Comparison of ENCODE assay signal across 9 mouse cellular contexts in genomic region chr11:94471740-94472584, GRCm38 (mm10). TPM values are rescaled to one million over a fixed set of nuclear protein-coding genes. Genes with fewer than 3 reads are reported as not detected.
DNase-seq lines count a peak whose midpoint lies in the region; ATAC-seq and TF ChIP-seq lines count a peak whose summit lies in the region.
"Had no signal": no experiment of that assay in that cellular context is flagged by ENCODE, and none has a peak within 500 bp of the region (broad histone marks: within the 10 kb centered on the region; RNA-seq: fewer than 3 reads in every experiment).

No protein-coding gene starts in this region.

- peak; percentile 43 for DNase-seq in cerebellum, adult 9-10 months
- no peak for DNase-seq in cerebellum, adult 11 months
- no peak for DNase-seq in lung, adult 18-20 months
- no peak for DNase-seq in lung, postnatal 14 days
- no peak for DNase-seq in frontal cortex, postnatal 10 days (ENCODE audit: low spot score in 2 of 2)
- DNase-seq: heart, adult 2 months had no signal

- WGBS in lung, embryonic 15.5 days: 8% methylated on average over 17 of the region's 17 CpGs
- 14% methylated on average over 16 of the region's 17 CpGs for WGBS in intestine, embryonic 16.5 days
- WGBS in small intestine, adult 2 months: 22% methylated on average over 17 of the region's 17 CpGs

- no peaks in the 10 kb centered on the region for H3K36me3 ChIP-seq in lung, embryonic 15.5 days
- no peaks in the 10 kb centered on the region for H3K36me3 ChIP-seq in intestine, embryonic 16.5 days (ENCODE audit: control insufficient read depth, insufficient read depth, low read length)
- no peaks in the 10 kb centered on the region for H3K36me3 ChIP-seq in small intestine, adult 2 months (ENCODE audit: control insufficient read depth, insufficient read depth, low read length)

- peaks cover 54% of the 10 kb centered on the region for H3K27me3 ChIP-seq in lung, embryonic 15.5 days
- peaks cover 31% of the 10 kb centered on the region for H3K27me3 ChIP-seq in intestine, embryonic 16.5 days (replicated peaks; ENCODE audit: control insufficient read depth, insufficient read depth, low read length)
- peaks cover 49% of the 10 kb centered on the region for H3K27me3 ChIP-seq in small intestine, adult 2 months (ENCODE audit: control insufficient read depth, insufficient read depth, low read length)

- H3K4me3 ChIP-seq in lung, embryonic 15.5 days: peak overlapping the region; percentile 71
- H3K4me3 ChIP-seq in intestine, embryonic 16.5 days (ENCODE audit: low read length): peak overlapping the region; percentile 73
- H3K4me3 ChIP-seq in small intestine, adult 2 months (ENCODE audit: low read depth, low read length): peak overlapping the region; percentile 56

- peak overlapping the region; percentile 69 for H3K9ac ChIP-seq in lung, embryonic 15.5 days
- peak overlapping the region; percentile 84 for H3K9ac ChIP-seq in intestine, embryonic 16.5 days (ENCODE audit: low read depth, low read length)

- TF ChIP-seq CTCF in small intestine, adult 2 months (IDR thresholded peaks at IDR 0.05; ENCODE audit: extremely low read depth, insufficient read length, insufficient replicate concordance, low read depth, low read length): no peak

- peak overlapping the region; percentile 44 for H3K27ac ChIP-seq in lung, embryonic 15.5 days
- no peak overlapping the region; the same call in 1 of the 2 replicates for H3K27ac ChIP-seq in intestine, embryonic 16.5 days (ENCODE audit: low read length)
- no peak overlapping the region for H3K27ac ChIP-seq in small intestine, adult 2 months (ENCODE audit: insufficient read depth, low read depth, low read length)
- H3K27ac ChIP-seq: heart, adult 2 months had no signal

- H3K9me3 ChIP-seq in lung, embryonic 15.5 days: no peaks in the 10 kb centered on the region
- no peaks in the 10 kb centered on the region for H3K9me3 ChIP-seq in intestine, embryonic 16.5 days (ENCODE audit: control insufficient read depth, low read length)

- ATAC-seq in lung, embryonic 15.5 days (ENCODE audit: borderline replicate concordance, extremely low read depth, low FRiP score, low TSS enrichment): no peak
- no peak for ATAC-seq in intestine, embryonic 16.5 days

- no peak for TF ChIP-seq POLR2A in small intestine, adult 2 months (IDR thresholded peaks at IDR 0.05; ENCODE audit: low read depth, low read length)

- H3K4me1 ChIP-seq in lung, embryonic 15.5 days: peaks cover 79% of the 10 kb centered on the region
- peaks cover 51% of the 10 kb centered on the region for H3K4me1 ChIP-seq in intestine, embryonic 16.5 days (ENCODE audit: control insufficient read depth, insufficient read depth, low read length)
- H3K4me1 ChIP-seq in small intestine, adult 2 months (ENCODE audit: control insufficient read depth, insufficient read depth, insufficient read length, low read length): peaks cover 7% of the 10 kb centered on the region

- peak overlapping the region; percentile 87 for H3K4me2 ChIP-seq in lung, embryonic 15.5 days
- H3K4me2 ChIP-seq in intestine, embryonic 16.5 days (ENCODE audit: low read depth, low read length): peak overlapping the region; percentile 97

RNA-seq across cellular contexts. Expression of gene Cacna1g, which starts 2.0 kb away (rescaled TPM):
- polyA plus RNA-seq in lung, embryonic 15.5 days (2015; fragmentation: Nextera tagmentation; extraction: Ambion mirVana): 7.3 and 7.7 TPM in 2 replicates
- polyA plus RNA-seq in intestine, embryonic 16.5 days (2015; fragmentation: Nextera tagmentation; extraction: Ambion mirVana): 4.9 and 5.4 TPM in 2 replicates
- polyA plus RNA-seq in small intestine, adult 2 months (2012; rRNA removed): 6.9 and 10.7 TPM in 2 replicates

RNA-seq across cellular contexts. Expression of gene Spata20, which starts 14.0 kb away (rescaled TPM):
- polyA plus RNA-seq in lung, embryonic 15.5 days (2015; fragmentation: Nextera tagmentation; extraction: Ambion mirVana): 0.06 and 0.31 TPM in 2 replicates
- 0.13 and 0.16 TPM in 2 replicates for polyA plus RNA-seq in intestine, embryonic 16.5 days (2015; fragmentation: Nextera tagmentation; extraction: Ambion mirVana)
- 0.09 TPM in 1 of 2 replicates, not detected in the other for polyA plus RNA-seq in small intestine, adult 2 months (2012; rRNA removed)

RNA-seq across cellular contexts. Expression of gene Epn3, which starts 27.8 kb away (rescaled TPM):
- 16.8 and 17.3 TPM in 2 replicates for polyA plus RNA-seq in lung, embryonic 15.5 days (2015; fragmentation: Nextera tagmentation; extraction: Ambion mirVana)
- 1.5 and 1.7 TPM in 2 replicates for polyA plus RNA-seq in intestine, embryonic 16.5 days (2015; fragmentation: Nextera tagmentation; extraction: Ambion mirVana)
- 2.6 and 9.9 TPM in 2 replicates for polyA plus RNA-seq in small intestine, adult 2 months (2012; rRNA removed)

RNA-seq across cellular contexts. Expression of gene Mycbpap, which starts 49.6 kb away (rescaled TPM):
- 4.6 and 5.4 TPM in 2 replicates for polyA plus RNA-seq in lung, embryonic 15.5 days (2015; fragmentation: Nextera tagmentation; extraction: Ambion mirVana)
- 3.0 and 3.2 TPM in 2 replicates for polyA plus RNA-seq in intestine, embryonic 16.5 days (2015; fragmentation: Nextera tagmentation; extraction: Ambion mirVana)
- polyA plus RNA-seq in small intestine, adult 2 months (2012; rRNA removed): 1.1 and 1.4 TPM in 2 replicates
